Mouse (Mus musculus) heart, postnatal 14 days (tissue): ENCODE measurements around the gene Frmd4a. TPM values are rescaled to one million over a fixed set of nuclear protein-coding genes. Genes with fewer than 3 reads are reported as not detected.

Source experiments
- DNase-seq, 2 experiments: peaks; one replicate each; pipeline ENCODE4 v3.0.0; 2021 to 2022
- intact Hi-C: fragments of 180-260 bp; cut with DNase I; formaldehyde crosslinking; loops from one replicate; pipeline ENCODE4 v1.15.1; 2025
- total RNA-seq, 2 experiments: library from RNA; stranded (reverse); gene quantifications; 2 replicates each; pipeline ENCODE4 v1.2.3; 2021

The Frmd4a gene
- total RNA-seq, 2 experiments from 2014 or later, result 29.3 to 29.9 TPM

- DNase-seq, result no peak
- intact Hi-C loops, result no loop called here
Observed at GRCm38 (mm10) chr2:4364908-4365307, 347.4 kb downstream of the Frmd4a start.

- no peak for DNase-seq
- intact Hi-C loops, result no loop called here
Observed at GRCm38 (mm10) chr2:4368544-4368943, 351.0 kb downstream of the Frmd4a start.

GRCm38 (mm10) chr2:4370499-4370898 lies 353.0 kb downstream of the Frmd4a start:
- intact Hi-C loops, result no loop called here
- no peak for DNase-seq

- intact Hi-C loops, result no loop called here
- no peak for DNase-seq
Observed at GRCm38 (mm10) chr2:4371341-4371740, 353.8 kb downstream of the Frmd4a start.

GRCm38 (mm10) chr2:4378844-4379243 lies 361.3 kb downstream of the Frmd4a start:
- intact Hi-C loops, result no loop called here
- DNase-seq, result no peak

- intact Hi-C loops, result no loop called here
- DNase-seq, result no peak
Observed at GRCm38 (mm10) chr2:4380435-4380834, 362.9 kb downstream of the Frmd4a start.

- DNase-seq, result no peak
- intact Hi-C loops, result no loop called here
Observed at GRCm38 (mm10) chr2:4380926-4381325, 363.4 kb downstream of the Frmd4a start.

- DNase-seq, result no peak
- intact Hi-C loops, result no loop called here
Observed at GRCm38 (mm10) chr2:4386468-4386867, 369.0 kb downstream of the Frmd4a start.

GRCm38 (mm10) chr2:4389330-4389729 lies 371.8 kb downstream of the Frmd4a start:
- no peak for DNase-seq
- intact Hi-C loops, result no loop called here

GRCm38 (mm10) chr2:4391091-4391490 lies 373.6 kb downstream of the Frmd4a start:
- DNase-seq, result no peak
- intact Hi-C loops, result no loop called here

- intact Hi-C loops, result no loop called here
- peak; percentile 36 to 57 for DNase-seq
Observed at GRCm38 (mm10) chr2:4391678-4392085, 374.2 kb downstream of the Frmd4a start.

GRCm38 (mm10) chr2:4393046-4393445 lies 375.5 kb downstream of the Frmd4a start:
- intact Hi-C loops, result no loop called here
- no peak for DNase-seq

- DNase-seq, result no peak
- intact Hi-C loops, result no loop called here
Observed at GRCm38 (mm10) chr2:4394641-4395040, 377.1 kb downstream of the Frmd4a start.

- intact Hi-C loops, result loop anchor here (2.0 to 5.0 kb wide), 5 partner anchors 67 to 177 kb away; no protein-coding TSS in a partner anchor
- no peak for DNase-seq
Observed at GRCm38 (mm10) chr2:4399721-4400120, 382.2 kb downstream of the Frmd4a start.

- intact Hi-C loops, result loop anchor here (2.0 to 5.0 kb wide), 5 partner anchors 69 to 179 kb away; no protein-coding TSS in a partner anchor
- DNase-seq, result peak; percentile 70 to 76
Observed at GRCm38 (mm10) chr2:4400771-4401596, 383.5 kb downstream of the Frmd4a start.

GRCm38 (mm10) chr2:4401597-4402581 lies 384.4 kb downstream of the Frmd4a start:
- peak; percentile 41 to 47 for DNase-seq
- intact Hi-C loops, result loop anchor here (2.0 to 5.0 kb wide), 5 partner anchors 70 to 180 kb away; no protein-coding TSS in a partner anchor

GRCm38 (mm10) chr2:4406977-4407376 lies 389.5 kb downstream of the Frmd4a start:
- DNase-seq, result no peak
- intact Hi-C loops, result no loop called here

GRCm38 (mm10) chr2:4409810-4410433 lies 392.4 kb downstream of the Frmd4a start:
- no peak for DNase-seq

GRCm38 (mm10) chr2:4412870-4413595 lies 395.5 kb downstream of the Frmd4a start:
- intact Hi-C loops, result no loop called here
- DNase-seq, result peak; percentile 32 to 42

More at GRCm38 (mm10) chr2:4409810-4410433, 392.4 kb downstream of the Frmd4a start:
- intact Hi-C loops, result no loop called here
